Mouse (Mus musculus) embryonic facial prominence, embryonic 10.5 days (tissue): ENCODE measurements around the gene Ppp1r27. TPM values are rescaled to one million over a fixed set of nuclear protein-coding genes. Genes with fewer than 3 reads are reported as not detected.

Experiments used
- polyA plus RNA-seq: library from polyadenylated mRNA; unstranded; fragments of >200 nt; fragmentation: Nextera tagmentation; extraction: Ambion mirVana; gene quantifications from 2 replicates; pipeline ENCODE4 v1.2.1, GENCODE M21; 2016

The Ppp1r27 gene
- polyA plus RNA-seq, 1 experiment from 2014 or later = not detected

Other genes with a start within 250 kb of the Ppp1r27 start
- 3,067 and 3,150 TPM in 2 replicates for gene Actg1, start 202.6 kb downstream of the Ppp1r27 start, polyA plus RNA-seq
- 0.10 and 0.19 TPM in 2 replicates for gene Fscn2, start 189.6 kb downstream of the Ppp1r27 start, polyA plus RNA-seq
- 38.3 and 39.0 TPM in 2 replicates for gene Faap100, start 172.4 kb downstream of the Ppp1r27 start, polyA plus RNA-seq
- 45.3 and 51.9 TPM in 2 replicates for gene Nploc4, start 113.4 kb downstream of the Ppp1r27 start, polyA plus RNA-seq
- gene Tspan10, start 108.5 kb downstream of the Ppp1r27 start, polyA plus RNA-seq = 0.69 and 1.5 TPM in 2 replicates
- 0.44 and 0.67 TPM in 2 replicates for gene Pde6g, start 97.6 kb downstream of the Ppp1r27 start, polyA plus RNA-seq
- 8.5 and 12.8 TPM in 2 replicates for gene Oxld1, start 93.1 kb downstream of the Ppp1r27 start, polyA plus RNA-seq
- 49.6 and 50.7 TPM in 2 replicates for gene Ccdc137, start 93.0 kb downstream of the Ppp1r27 start, polyA plus RNA-seq
- gene Arl16, start 83.5 kb downstream of the Ppp1r27 start, polyA plus RNA-seq = 55.9 and 66.9 TPM in 2 replicates
- 206 and 216 TPM in 2 replicates for gene Mrpl12, start 66.5 kb downstream of the Ppp1r27 start, polyA plus RNA-seq
- gene Slc25a10, start 59.3 kb downstream of the Ppp1r27 start, polyA plus RNA-seq = 68.6 and 69.4 TPM in 2 replicates
- 0.33 and 0.62 TPM in 2 replicates for gene Gcgr, start 20.4 kb downstream of the Ppp1r27 start, polyA plus RNA-seq
- gene Mcrip1, start 1.4 kb downstream of the Ppp1r27 start, polyA plus RNA-seq = 201 and 221 TPM in 2 replicates
- gene P4hb, start 22.1 kb upstream of the Ppp1r27 start, polyA plus RNA-seq = 556 and 565 TPM in 2 replicates
- 735 and 777 TPM in 2 replicates for gene Arhgdia, start 30.5 kb upstream of the Ppp1r27 start, polyA plus RNA-seq
- 620 and 640 TPM in 2 replicates for gene Alyref, start 47.2 kb upstream of the Ppp1r27 start, polyA plus RNA-seq
- 192 and 198 TPM in 2 replicates for gene Anapc11, start 47.3 kb upstream of the Ppp1r27 start, polyA plus RNA-seq
- gene Npb, start 57.3 kb upstream of the Ppp1r27 start, polyA plus RNA-seq = not detected in 2 replicates
- 142 and 145 TPM in 2 replicates for gene Pcyt2, start 66.8 kb upstream of the Ppp1r27 start, polyA plus RNA-seq
- gene Sirt7, start 74.1 kb upstream of the Ppp1r27 start, polyA plus RNA-seq = 27.7 and 29.5 TPM in 2 replicates
- 24.2 and 25.1 TPM in 2 replicates for gene Mafg, start 82.5 kb upstream of the Ppp1r27 start, polyA plus RNA-seq
- gene Pycr1, start 92.6 kb upstream of the Ppp1r27 start, polyA plus RNA-seq = 32.7 and 33.7 TPM in 2 replicates
- not detected in 2 replicates for gene Myadml2, start 97.0 kb upstream of the Ppp1r27 start, polyA plus RNA-seq
- 4.4 and 4.8 TPM in 2 replicates for gene Notum, start 110.0 kb upstream of the Ppp1r27 start, polyA plus RNA-seq
- gene Aspscr1, start 121.8 kb upstream of the Ppp1r27 start, polyA plus RNA-seq = 151 and 155 TPM in 2 replicates
- 119 and 124 TPM in 2 replicates for gene Cenpx, start 162.6 kb upstream of the Ppp1r27 start, polyA plus RNA-seq
- gene Lrrc45, start 162.8 kb upstream of the Ppp1r27 start, polyA plus RNA-seq = 56.8 and 58.9 TPM in 2 replicates
- gene Rac3, start 170.3 kb upstream of the Ppp1r27 start, polyA plus RNA-seq = 27.2 and 31.2 TPM in 2 replicates
- gene Dcxr, start 176.1 kb upstream of the Ppp1r27 start, polyA plus RNA-seq = 12.8 and 16.0 TPM in 2 replicates
- 2.6 and 2.9 TPM in 2 replicates for gene Cbr2, start 181.0 kb upstream of the Ppp1r27 start, polyA plus RNA-seq
- gene Hmga1b, start 211.7 kb upstream of the Ppp1r27 start, polyA plus RNA-seq = 10.5 and 11.6 TPM in 2 replicates
- 40.0 and 42.1 TPM in 2 replicates for gene Rfng, start 233.1 kb upstream of the Ppp1r27 start, polyA plus RNA-seq
- gene Gps1, start 233.1 kb upstream of the Ppp1r27 start, polyA plus RNA-seq = 265 and 272 TPM in 2 replicates
- gene Dus1l, start 245.3 kb upstream of the Ppp1r27 start, polyA plus RNA-seq = 96.6 and 101 TPM in 2 replicates